Mouse (Mus musculus): ENCODE data around the gene Cybrd1. TPM values are rescaled to one million over a fixed set of nuclear protein-coding genes. Genes with fewer than 3 reads are reported as not detected.

The Cybrd1 gene
- polyA plus RNA-seq, 1 experiment from 2014 or later, result 0.60 TPM

GRCm38 (mm10) chr2:71156446-71156845 is 38.7 kb downstream of the Cybrd1 start:
- no peak for DNase-seq (ENCODE audit: low spot score)
- no peak for ATAC-seq (ENCODE audit: insufficient number of reproducible peaks, low FRiP score, low TSS enrichment, low read depth)
- Histone ChIP-seq H3K27ac (replicated peaks; ENCODE audit: low read depth, low read length) (no peak overlapping the region), H3K4me1 (ENCODE audit: control insufficient read depth, insufficient read depth, low read length) (no peaks in the 10 kb centered on the region), H3K9ac (ENCODE audit: low read length) (no peak overlapping the region), H3K36me3 (ENCODE audit: control insufficient read depth, insufficient read depth, low read length) (no peaks in the 10 kb centered on the region), H3K4me2 (ENCODE audit: low read depth, severe bottlenecking) (no peak overlapping the region), H3K27me3 (ENCODE audit: control insufficient read depth, insufficient read depth, low read length) (no peaks in the 10 kb centered on the region), H3K4me3 (ENCODE audit: low read depth, low read length) (no peak overlapping the region), H3K9me3 (ENCODE audit: control insufficient read depth, low read length) (no peaks in the 10 kb centered on the region)
- 91% methylated on average over 8 of the region's 8 CpGs for WGBS

- DNase-seq (ENCODE audit: low spot score) (no peak), ATAC-seq (ENCODE audit: insufficient number of reproducible peaks, low FRiP score, low TSS enrichment, low read depth) (no peak)
- Histone ChIP-seq H3K9me3 (ENCODE audit: control insufficient read depth, low read length) (no peaks in the 10 kb centered on the region), H3K36me3 (ENCODE audit: control insufficient read depth, insufficient read depth, low read length) (no peaks in the 10 kb centered on the region), H3K27me3 (ENCODE audit: control insufficient read depth, insufficient read depth, low read length) (no peaks in the 10 kb centered on the region), H3K9ac (ENCODE audit: low read length) (no peak overlapping the region), H3K4me3 (ENCODE audit: low read depth, low read length) (no peak overlapping the region), H3K27ac (replicated peaks; ENCODE audit: low read depth, low read length) (no peak overlapping the region), H3K4me1 (ENCODE audit: control insufficient read depth, insufficient read depth, low read length) (0 out of 2 replicates have a peak, but pooled peaks cover 2% of the 10 kb centered on the region), H3K4me2 (ENCODE audit: low read depth, severe bottlenecking) (no peak overlapping the region)
- 91% methylated on average over 8 of the region's 8 CpGs for WGBS
These were observed 40.2 kb downstream of the Cybrd1 start for GRCm38 (mm10) chr2:71157881-71158280.

- ATAC-seq (ENCODE audit: insufficient number of reproducible peaks, low FRiP score, low TSS enrichment, low read depth) (no peak), DNase-seq (ENCODE audit: low spot score) (no peak)
- Histone ChIP-seq H3K4me2 (ENCODE audit: low read depth, severe bottlenecking) (no peak overlapping the region), H3K27ac (replicated peaks; ENCODE audit: low read depth, low read length) (no peak overlapping the region), H3K4me1 (ENCODE audit: control insufficient read depth, insufficient read depth, low read length) (0 out of 2 replicates have a peak, but pooled peaks cover 2% of the 10 kb centered on the region), H3K27me3 (ENCODE audit: control insufficient read depth, insufficient read depth, low read length) (no peaks in the 10 kb centered on the region), H3K4me3 (ENCODE audit: low read depth, low read length) (no peak overlapping the region), H3K36me3 (ENCODE audit: control insufficient read depth, insufficient read depth, low read length) (no peaks in the 10 kb centered on the region), H3K9ac (ENCODE audit: low read length) (no peak overlapping the region), H3K9me3 (ENCODE audit: control insufficient read depth, low read length) (no peaks in the 10 kb centered on the region)
- WGBS, result 87% methylated on average over 16 of the region's 16 CpGs
These were observed 42.0 kb downstream of the Cybrd1 start for GRCm38 (mm10) chr2:71159576-71160306.

DNA sequence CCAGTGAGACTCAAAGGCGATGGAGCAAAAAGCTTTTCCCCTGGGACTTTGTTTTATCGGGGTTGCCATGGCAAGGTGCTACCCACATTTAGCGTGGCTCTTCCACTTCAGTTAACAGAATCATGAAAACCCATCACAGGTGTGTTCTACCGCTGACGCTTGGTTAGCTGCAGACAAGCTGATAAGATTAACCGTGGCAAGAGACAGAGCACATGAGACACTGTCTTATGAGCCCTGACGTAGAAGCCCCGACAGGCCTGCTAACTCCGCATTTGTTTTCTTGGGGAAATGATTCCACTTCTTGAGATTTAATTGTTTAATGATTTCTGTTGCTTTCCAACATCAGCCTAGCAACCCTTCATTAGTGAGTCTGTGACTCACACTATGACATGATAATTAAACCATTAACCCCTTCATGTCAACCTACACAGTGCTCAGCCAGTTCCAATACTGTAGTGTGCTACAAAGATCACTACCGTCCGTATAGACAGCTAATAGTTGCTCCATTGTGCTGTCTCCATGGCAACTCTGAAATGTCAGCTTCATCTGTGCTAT is 42.7 kb downstream of the Cybrd1 start:
- H3K4me2 ChIP-seq (ENCODE audit: low read depth, severe bottlenecking), result no peak overlapping the region
- no peak overlapping the region for H3K27ac ChIP-seq (replicated peaks; ENCODE audit: low read depth, low read length)
- H3K9ac ChIP-seq (ENCODE audit: low read length), result no peak overlapping the region
- WGBS, result 88% methylated on average over 11 of the region's 11 CpGs
- H3K27me3 ChIP-seq (ENCODE audit: control insufficient read depth, insufficient read depth, low read length), result no peaks in the 10 kb centered on the region
- H3K4me3 ChIP-seq (ENCODE audit: low read depth, low read length), result no peak overlapping the region
- no peak for DNase-seq (ENCODE audit: low spot score)
- 0 out of 2 replicates have a peak, but pooled peaks cover 2% of the 10 kb centered on the region for H3K4me1 ChIP-seq (ENCODE audit: control insufficient read depth, insufficient read depth, low read length)
- H3K36me3 ChIP-seq (ENCODE audit: control insufficient read depth, insufficient read depth, low read length), result no peaks in the 10 kb centered on the region
- no peaks in the 10 kb centered on the region for H3K9me3 ChIP-seq (ENCODE audit: control insufficient read depth, low read length)
- no peak for ATAC-seq (ENCODE audit: insufficient number of reproducible peaks, low FRiP score, low TSS enrichment, low read depth)

GRCm38 (mm10) chr2:71161558-71161957 is 43.8 kb downstream of the Cybrd1 start:
- no peak for DNase-seq (ENCODE audit: low spot score)
- H3K27ac ChIP-seq (replicated peaks; ENCODE audit: low read depth, low read length), result no peak overlapping the region
- 0 out of 2 replicates have a peak, but pooled peaks cover 2% of the 10 kb centered on the region for H3K4me1 ChIP-seq (ENCODE audit: control insufficient read depth, insufficient read depth, low read length)
- WGBS, result 88% methylated on average over 7 of the region's 7 CpGs
- no peaks in the 10 kb centered on the region for H3K27me3 ChIP-seq (ENCODE audit: control insufficient read depth, insufficient read depth, low read length)
- H3K36me3 ChIP-seq (ENCODE audit: control insufficient read depth, insufficient read depth, low read length), result no peaks in the 10 kb centered on the region
- no peak for ATAC-seq (ENCODE audit: insufficient number of reproducible peaks, low FRiP score, low TSS enrichment, low read depth)
- no peak overlapping the region for H3K4me3 ChIP-seq (ENCODE audit: low read depth, low read length)
- H3K9ac ChIP-seq (ENCODE audit: low read length), result no peak overlapping the region
- H3K4me2 ChIP-seq (ENCODE audit: low read depth, severe bottlenecking), result no peak overlapping the region
- no peaks in the 10 kb centered on the region for H3K9me3 ChIP-seq (ENCODE audit: control insufficient read depth, low read length)

DNA sequence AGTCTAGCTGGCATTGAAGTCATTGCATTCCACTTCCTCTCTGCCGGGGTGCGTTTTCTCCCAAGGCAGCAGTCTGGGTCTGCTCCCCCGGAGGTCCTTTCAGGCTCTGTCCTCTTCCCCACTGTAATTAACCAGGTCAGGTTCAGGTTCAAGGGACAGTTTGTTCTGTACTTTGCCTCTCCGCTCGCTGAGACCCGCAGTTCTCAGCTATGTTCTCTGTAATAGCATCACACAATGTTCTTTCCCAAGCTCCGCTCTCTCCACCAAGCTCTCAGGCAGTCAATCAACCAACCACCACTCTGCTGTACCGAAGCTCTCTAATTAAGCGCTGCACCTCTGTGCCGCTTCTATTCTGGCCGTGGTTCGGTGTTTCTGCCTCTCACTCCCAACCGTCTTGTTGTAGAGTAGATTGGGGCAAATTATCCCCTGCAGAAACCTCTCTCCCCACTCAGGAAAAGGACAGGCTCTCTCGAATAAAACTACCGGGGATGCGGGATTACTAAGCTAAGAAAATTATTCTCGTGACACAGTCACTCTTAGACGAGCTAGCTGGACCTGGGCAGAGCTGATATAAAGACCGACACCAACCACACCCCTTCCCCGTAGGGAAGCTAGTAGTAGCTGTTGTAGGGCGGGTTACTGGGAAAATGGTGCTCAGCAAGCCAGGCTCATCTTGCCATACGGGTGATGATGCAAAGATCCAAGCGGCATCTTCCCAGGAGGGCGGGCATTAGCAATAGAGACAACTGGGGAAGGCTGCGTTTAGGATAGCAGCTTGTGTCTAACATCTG is 45.3 kb downstream of the Cybrd1 start:
- 0 out of 2 replicates have a peak, but pooled peaks cover 2% of the 10 kb centered on the region for H3K4me1 ChIP-seq (ENCODE audit: control insufficient read depth, insufficient read depth, low read length)
- no peak overlapping the region for H3K4me2 ChIP-seq (ENCODE audit: low read depth, severe bottlenecking)
- H3K9ac ChIP-seq (ENCODE audit: low read length), result no peak overlapping the region
- H3K27ac ChIP-seq (replicated peaks; ENCODE audit: low read depth, low read length), result no peak overlapping the region
- no peak overlapping the region for H3K4me3 ChIP-seq (ENCODE audit: low read depth, low read length)
- H3K9me3 ChIP-seq (ENCODE audit: control insufficient read depth, low read length), result no peaks in the 10 kb centered on the region
- no peaks in the 10 kb centered on the region for H3K36me3 ChIP-seq (ENCODE audit: control insufficient read depth, insufficient read depth, low read length)
- no peak for ATAC-seq (ENCODE audit: insufficient number of reproducible peaks, low FRiP score, low TSS enrichment, low read depth)
- no peaks in the 10 kb centered on the region for H3K27me3 ChIP-seq (ENCODE audit: control insufficient read depth, insufficient read depth, low read length)
- no peak for DNase-seq (ENCODE audit: low spot score)
- 81% methylated on average over 24 of the region's 25 CpGs for WGBS

DNA sequence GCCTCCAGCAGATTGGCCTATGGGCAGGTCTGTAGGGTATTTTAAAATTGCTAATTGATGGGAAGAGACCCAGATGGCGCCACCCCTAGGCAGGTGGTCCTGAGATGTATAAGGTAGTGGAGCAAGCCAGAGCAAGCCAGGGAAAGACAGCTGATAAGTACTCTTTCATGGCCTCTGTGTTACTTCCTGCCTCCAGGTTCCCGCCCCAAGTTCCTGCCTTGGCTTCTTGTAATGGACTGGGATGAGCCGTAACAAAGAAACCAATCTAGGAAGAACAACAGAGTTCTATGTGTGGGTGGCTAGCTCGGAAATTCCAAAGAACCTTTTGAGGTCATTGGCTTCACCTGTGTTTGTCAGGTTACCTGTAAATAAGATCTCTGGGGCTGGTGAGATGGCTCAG is 49.5 kb downstream of the Cybrd1 start:
- no peak for DNase-seq (ENCODE audit: low spot score)
- Histone ChIP-seq H3K9ac (ENCODE audit: low read length) (no peak overlapping the region), H3K9me3 (ENCODE audit: control insufficient read depth, low read length) (no peaks in the 10 kb centered on the region), H3K4me3 (ENCODE audit: low read depth, low read length) (no peak overlapping the region), H3K4me2 (ENCODE audit: low read depth, severe bottlenecking) (no peak overlapping the region), H3K4me1 (ENCODE audit: control insufficient read depth, insufficient read depth, low read length) (0 out of 2 replicates have a peak, but pooled peaks cover 2% of the 10 kb centered on the region), H3K27me3 (ENCODE audit: control insufficient read depth, insufficient read depth, low read length) (no peaks in the 10 kb centered on the region), H3K27ac (replicated peaks; ENCODE audit: low read depth, low read length) (no peak overlapping the region), H3K36me3 (ENCODE audit: control insufficient read depth, insufficient read depth, low read length) (no peaks in the 10 kb centered on the region)
- 81% methylated on average over 4 of the region's 4 CpGs for WGBS
- ATAC-seq (ENCODE audit: insufficient number of reproducible peaks, low FRiP score, low TSS enrichment, low read depth), result no peak

- no peak overlapping the region for H3K9ac ChIP-seq (ENCODE audit: low read length)
- H3K27ac ChIP-seq (replicated peaks; ENCODE audit: low read depth, low read length), result no peak overlapping the region
- H3K4me3 ChIP-seq (ENCODE audit: low read depth, low read length), result no peak overlapping the region
- H3K9me3 ChIP-seq (ENCODE audit: control insufficient read depth, low read length), result no peaks in the 10 kb centered on the region
- H3K4me2 ChIP-seq (ENCODE audit: low read depth, severe bottlenecking), result no peak overlapping the region
- no peak for DNase-seq (ENCODE audit: low spot score)
- H3K36me3 ChIP-seq (ENCODE audit: control insufficient read depth, insufficient read depth, low read length), result no peaks in the 10 kb centered on the region
- WGBS, result 80% methylated on average over 10 of the region's 10 CpGs
- H3K27me3 ChIP-seq (ENCODE audit: control insufficient read depth, insufficient read depth, low read length), result no peaks in the 10 kb centered on the region
- H3K4me1 ChIP-seq (ENCODE audit: control insufficient read depth, insufficient read depth, low read length), result no peaks in the 10 kb centered on the region
- ATAC-seq (ENCODE audit: insufficient number of reproducible peaks, low FRiP score, low TSS enrichment, low read depth), result no peak
These were observed 50.8 kb downstream of the Cybrd1 start for GRCm38 (mm10) chr2:71168461-71169021.
